Mouse (Mus musculus): ENCODE data around the gene Ap3s2. TPM values are rescaled to one million over a fixed set of nuclear protein-coding genes. Genes with fewer than 3 reads are reported as not detected.

Ap3s2 gene
- polyA plus RNA-seq, 1 experiment from 2014 or later, result 53.2 TPM

GRCm38 (mm10) chr7:79934862-79935510, 14.5 kb upstream of the Ap3s2 start, which contains the start of gene Arpin:
Gene Arpin (minus strand): TSS chr7:79935359.
- WGBS, result under 1% methylated on average over 32 of the region's 32 CpGs

DNA sequence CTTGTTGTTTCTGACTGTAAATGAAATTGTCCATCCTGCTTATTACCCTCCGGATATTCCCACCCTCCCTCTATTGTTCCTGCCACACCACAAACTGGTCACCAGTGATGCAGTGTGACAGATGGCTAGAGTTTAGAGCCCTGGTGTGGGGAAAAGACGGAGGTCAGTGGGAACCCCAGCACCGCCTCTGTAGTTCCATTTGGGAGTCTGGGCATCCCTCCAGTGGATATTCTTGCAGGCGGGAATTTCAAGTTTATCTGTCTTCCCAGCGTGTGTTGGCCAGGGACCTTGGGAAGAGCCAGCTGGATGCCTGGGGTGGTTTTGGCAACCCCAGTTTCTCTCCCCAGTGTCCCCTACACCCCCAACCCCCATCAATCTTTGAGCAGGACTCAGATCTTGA, 14.0 kb upstream of the Ap3s2 start:
- ATAC-seq (ENCODE audit: insufficient read depth, low FRiP score, low TSS enrichment) (no peak), DNase-seq (ENCODE audit: low spot score) (no peak)
- 57% methylated on average over 5 of the region's 5 CpGs for WGBS
- no peak overlapping the region; the same call in 1 of the 2 replicates for H3K27ac ChIP-seq (ENCODE audit: low read depth, low read length)
- peaks cover 3% of the 10 kb centered on the region; the same call in 1 of the 2 replicates for H3K4me1 ChIP-seq (ENCODE audit: control insufficient read depth, insufficient read depth, low read length)
- peak overlapping the region; percentile 59 for H3K4me2 ChIP-seq (ENCODE audit: low read depth)
- peak overlapping the region; percentile 39 for H3K4me3 ChIP-seq (ENCODE audit: low read depth, low read length)
- H3K9ac ChIP-seq (ENCODE audit: low read length), result peak overlapping the region; percentile 63
- no peaks in the 10 kb centered on the region for H3K9me3 ChIP-seq (ENCODE audit: control insufficient read depth, low read length)
- no peaks in the 10 kb centered on the region for H3K27me3 ChIP-seq (ENCODE audit: control insufficient read depth, insufficient read depth, low read length)
- no peaks in the 10 kb centered on the region for H3K36me3 ChIP-seq (ENCODE audit: control insufficient read depth, insufficient read depth, low read length)

More at GRCm38 (mm10) chr7:79934862-79935510, 14.5 kb upstream of the Ap3s2 start, which contains the start of gene Arpin:
- Histone ChIP-seq H3K27me3 (ENCODE audit: control insufficient read depth, insufficient read depth, low read length) (no peaks in the 10 kb centered on the region), H3K4me3 (ENCODE audit: low read depth, low read length) (peak within 1 kb of the TSS; percentile 39), H3K36me3 (ENCODE audit: control insufficient read depth, insufficient read depth, low read length) (no peaks in the 10 kb centered on the region), H3K9me3 (ENCODE audit: control insufficient read depth, low read length) (no peaks in the 10 kb centered on the region), H3K4me1 (ENCODE audit: control insufficient read depth, insufficient read depth, low read length) (peaks cover 3% of the 10 kb centered on the region; the same call in 1 of the 2 replicates), H3K4me2 (ENCODE audit: low read depth) (peak within 1 kb of the TSS; percentile 59), H3K27ac (ENCODE audit: low read depth, low read length) (no peak within 1 kb of the TSS; the same call in 1 of the 2 replicates), H3K9ac (ENCODE audit: low read length) (peak within 1 kb of the TSS; percentile 63)
- DNase-seq (ENCODE audit: low spot score) (peak; percentile 75), ATAC-seq (ENCODE audit: insufficient read depth, low FRiP score, low TSS enrichment) (peak; percentile 27; the same call in 1 of the 2 replicates)

DNA sequence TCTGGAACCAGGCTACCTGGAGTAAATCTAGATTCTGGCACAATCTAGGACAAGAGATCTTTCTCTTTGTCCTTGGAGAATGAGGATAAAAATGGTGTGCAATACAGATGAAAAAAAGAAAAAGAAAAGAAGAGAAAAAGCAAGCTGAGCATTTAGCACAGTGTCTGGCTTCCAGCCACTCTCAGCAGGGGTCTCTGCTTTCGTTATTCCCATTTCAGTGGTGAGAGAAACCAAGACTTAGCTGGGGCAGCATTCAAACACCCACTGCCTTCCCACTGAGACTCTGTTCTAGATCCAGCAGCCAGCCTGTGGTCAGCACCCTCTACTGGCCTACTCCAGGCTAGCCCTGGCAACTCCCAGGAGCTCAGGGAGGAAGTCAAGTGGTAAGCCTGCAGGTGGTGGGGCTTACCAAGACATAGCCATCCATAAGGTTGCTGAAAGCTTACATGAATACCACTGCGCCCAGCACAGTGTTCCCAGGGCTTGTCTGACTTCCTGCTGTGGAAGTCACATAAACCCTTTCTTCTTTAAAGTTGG, 8.1 kb upstream of the Ap3s2 start:
- no peaks in the 10 kb centered on the region for H3K9me3 ChIP-seq (ENCODE audit: control insufficient read depth, low read length)
- no peak overlapping the region for H3K27ac ChIP-seq (ENCODE audit: low read depth, low read length)
- no peak overlapping the region for H3K4me2 ChIP-seq (ENCODE audit: low read depth)
- ATAC-seq (ENCODE audit: insufficient read depth, low FRiP score, low TSS enrichment) (no peak), DNase-seq (ENCODE audit: low spot score) (no peak)
- H3K27me3 ChIP-seq (ENCODE audit: control insufficient read depth, insufficient read depth, low read length), result no peaks in the 10 kb centered on the region
- H3K4me1 ChIP-seq (ENCODE audit: control insufficient read depth, insufficient read depth, low read length), result no peaks in the 10 kb centered on the region
- 67% methylated on average over 2 of the region's 2 CpGs for WGBS
- H3K36me3 ChIP-seq (ENCODE audit: control insufficient read depth, insufficient read depth, low read length), result no peaks in the 10 kb centered on the region
- H3K9ac ChIP-seq (ENCODE audit: low read length), result no peak overlapping the region
- no peak overlapping the region for H3K4me3 ChIP-seq (ENCODE audit: low read depth, low read length)

- no peaks in the 10 kb centered on the region for H3K27me3 ChIP-seq (ENCODE audit: control insufficient read depth, insufficient read depth, low read length)
- no peak overlapping the region for H3K27ac ChIP-seq (ENCODE audit: low read depth, low read length)
- ATAC-seq (ENCODE audit: insufficient read depth, low FRiP score, low TSS enrichment), result no peak
- H3K36me3 ChIP-seq (ENCODE audit: control insufficient read depth, insufficient read depth, low read length), result no peaks in the 10 kb centered on the region
- H3K4me3 ChIP-seq (ENCODE audit: low read depth, low read length), result no peak overlapping the region
- H3K4me1 ChIP-seq (ENCODE audit: control insufficient read depth, insufficient read depth, low read length), result no peaks in the 10 kb centered on the region
- H3K9ac ChIP-seq (ENCODE audit: low read length), result no peak overlapping the region
- no peak overlapping the region for H3K4me2 ChIP-seq (ENCODE audit: low read depth)
- no peaks in the 10 kb centered on the region for H3K9me3 ChIP-seq (ENCODE audit: control insufficient read depth, low read length)
- DNase-seq (ENCODE audit: low spot score), result no peak
- WGBS, result 84% methylated on average over 3 of the region's 3 CpGs
These were observed 5.9 kb downstream of the Ap3s2 start for GRCm38 (mm10) chr7:79914556-79914955.

GRCm38 (mm10) chr7:79907356-79907755, 13.1 kb downstream of the Ap3s2 start:
- H3K4me1 ChIP-seq (ENCODE audit: control insufficient read depth, insufficient read depth, low read length), result no peaks in the 10 kb centered on the region
- 78% methylated on average over 2 of the region's 2 CpGs for WGBS
- no peak overlapping the region for H3K27ac ChIP-seq (ENCODE audit: low read depth, low read length)
- H3K4me3 ChIP-seq (ENCODE audit: low read depth, low read length), result no peak overlapping the region
- H3K9me3 ChIP-seq (ENCODE audit: control insufficient read depth, low read length), result no peaks in the 10 kb centered on the region
- H3K9ac ChIP-seq (ENCODE audit: low read length), result no peak overlapping the region
- no peak overlapping the region for H3K4me2 ChIP-seq (ENCODE audit: low read depth)
- H3K27me3 ChIP-seq (ENCODE audit: control insufficient read depth, insufficient read depth, low read length), result no peaks in the 10 kb centered on the region
- 0 out of 2 replicates have a peak, but pooled peaks cover 2% of the 10 kb centered on the region for H3K36me3 ChIP-seq (ENCODE audit: control insufficient read depth, insufficient read depth, low read length)
- no peak for ATAC-seq (ENCODE audit: insufficient read depth, low FRiP score, low TSS enrichment)
- DNase-seq (ENCODE audit: low spot score), result no peak

DNA sequence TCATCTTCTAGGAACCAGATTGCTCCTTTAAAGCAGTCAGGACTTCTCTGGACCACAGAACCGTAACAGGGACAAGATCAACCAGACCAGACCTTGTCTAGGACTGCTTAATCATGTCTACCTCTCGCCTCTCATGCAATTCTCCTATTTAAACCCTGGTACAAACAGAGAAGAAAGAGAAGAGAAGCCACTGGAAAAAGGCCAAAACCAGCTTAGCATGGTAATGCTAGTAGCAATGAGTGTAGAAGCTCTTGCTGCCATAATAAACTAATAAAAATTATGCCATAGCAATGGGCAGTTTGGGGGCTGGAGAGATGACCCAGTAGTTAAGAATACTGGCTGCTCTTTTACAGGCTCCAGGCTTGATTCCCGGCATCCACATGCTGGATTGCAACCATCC, 13.5 kb downstream of the Ap3s2 start:
- H3K9ac ChIP-seq (ENCODE audit: low read length), result no peak overlapping the region
- no peak overlapping the region for H3K4me2 ChIP-seq (ENCODE audit: low read depth)
- WGBS, result 90% methylated on average over 3 of the region's 3 CpGs
- no peak overlapping the region for H3K27ac ChIP-seq (ENCODE audit: low read depth, low read length)
- 0 out of 2 replicates have a peak, but pooled peaks cover 2% of the 10 kb centered on the region for H3K36me3 ChIP-seq (ENCODE audit: control insufficient read depth, insufficient read depth, low read length)
- no peaks in the 10 kb centered on the region for H3K27me3 ChIP-seq (ENCODE audit: control insufficient read depth, insufficient read depth, low read length)
- H3K4me3 ChIP-seq (ENCODE audit: low read depth, low read length), result no peak overlapping the region
- H3K4me1 ChIP-seq (ENCODE audit: control insufficient read depth, insufficient read depth, low read length), result no peaks in the 10 kb centered on the region
- H3K9me3 ChIP-seq (ENCODE audit: control insufficient read depth, low read length), result no peaks in the 10 kb centered on the region
- no peak for ATAC-seq (ENCODE audit: insufficient read depth, low FRiP score, low TSS enrichment)
- no peak for DNase-seq (ENCODE audit: low spot score)

- no peaks in the 10 kb centered on the region for H3K4me1 ChIP-seq (ENCODE audit: control insufficient read depth, insufficient read depth, low read length)
- H3K36me3 ChIP-seq (ENCODE audit: control insufficient read depth, insufficient read depth, low read length), result 0 out of 2 replicates have a peak, but pooled peaks cover 2% of the 10 kb centered on the region
- no peaks in the 10 kb centered on the region for H3K27me3 ChIP-seq (ENCODE audit: control insufficient read depth, insufficient read depth, low read length)
- DNase-seq (ENCODE audit: low spot score) (no peak), ATAC-seq (ENCODE audit: insufficient read depth, low FRiP score, low TSS enrichment) (no peak)
- no peak overlapping the region for H3K4me2 ChIP-seq (ENCODE audit: low read depth)
- WGBS, result 85% methylated on average over 4 of the region's 4 CpGs
- H3K9ac ChIP-seq (ENCODE audit: low read length), result no peak overlapping the region
- H3K27ac ChIP-seq (ENCODE audit: low read depth, low read length), result no peak overlapping the region
- H3K9me3 ChIP-seq (ENCODE audit: control insufficient read depth, low read length), result no peaks in the 10 kb centered on the region
- no peak overlapping the region for H3K4me3 ChIP-seq (ENCODE audit: low read depth, low read length)
These were observed 15.3 kb downstream of the Ap3s2 start for GRCm38 (mm10) chr7:79905193-79905592.

DNA sequence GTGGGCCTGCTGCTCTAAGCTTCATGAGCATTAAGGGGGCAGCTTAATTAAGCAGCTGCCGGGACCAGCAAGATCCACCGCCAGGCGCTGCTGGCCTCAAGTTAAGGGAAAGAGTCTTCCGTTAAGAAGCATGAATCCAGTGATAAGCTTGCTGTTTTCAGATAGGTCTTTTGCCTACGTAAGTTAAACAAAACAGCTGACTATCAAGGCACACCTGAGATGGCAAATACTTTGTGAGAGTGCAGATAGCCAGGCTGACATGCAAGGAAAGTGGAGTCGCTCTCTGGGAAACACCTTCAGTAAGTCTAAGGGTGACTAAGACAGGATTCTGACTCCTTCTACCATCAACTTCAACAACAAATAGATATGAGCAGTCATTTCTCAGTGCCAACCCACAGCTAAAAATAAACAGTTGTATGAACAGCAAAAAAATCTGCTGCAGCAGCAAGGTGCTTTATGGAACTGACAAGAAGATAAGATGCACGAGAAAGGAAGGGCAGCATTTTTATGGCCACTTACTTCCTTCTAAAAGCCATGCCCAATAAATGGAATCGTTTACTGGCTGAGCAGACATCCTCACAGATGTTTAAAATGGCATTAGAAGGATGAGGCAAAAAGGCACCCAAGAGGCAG, 17.2 kb downstream of the Ap3s2 start:
- Histone ChIP-seq H3K4me2 (ENCODE audit: low read depth) (no peak overlapping the region), H3K4me3 (ENCODE audit: low read depth, low read length) (no peak overlapping the region), H3K9me3 (ENCODE audit: control insufficient read depth, low read length) (no peaks in the 10 kb centered on the region), H3K9ac (ENCODE audit: low read length) (no peak overlapping the region), H3K27me3 (ENCODE audit: control insufficient read depth, insufficient read depth, low read length) (no peaks in the 10 kb centered on the region), H3K4me1 (ENCODE audit: control insufficient read depth, insufficient read depth, low read length) (no peaks in the 10 kb centered on the region), H3K36me3 (ENCODE audit: control insufficient read depth, insufficient read depth, low read length) (0 out of 2 replicates have a peak, but pooled peaks cover 2% of the 10 kb centered on the region), H3K27ac (ENCODE audit: low read depth, low read length) (no peak overlapping the region)
- 88% methylated on average over 8 of the region's 8 CpGs for WGBS
- ATAC-seq (ENCODE audit: insufficient read depth, low FRiP score, low TSS enrichment), result no peak
- DNase-seq (ENCODE audit: low spot score), result no peak
